Mouse (Mus musculus) spleen, postnatal 4 days (tissue): ENCODE data around the gene H6pd.
"Not testable (repeated sequence)": the region's sequence is repeated elsewhere in the genome, so short reads cannot be mapped to it uniquely, and the experiment has no call there.

ENCODE experiments used
- DNase-seq, 2 experiments: peaks; one replicate each; pipeline ENCODE4 v3.0.0; 2022; ENCODE audit warnings: low spot score in 2 of 2

Gene H6pd

DNA sequence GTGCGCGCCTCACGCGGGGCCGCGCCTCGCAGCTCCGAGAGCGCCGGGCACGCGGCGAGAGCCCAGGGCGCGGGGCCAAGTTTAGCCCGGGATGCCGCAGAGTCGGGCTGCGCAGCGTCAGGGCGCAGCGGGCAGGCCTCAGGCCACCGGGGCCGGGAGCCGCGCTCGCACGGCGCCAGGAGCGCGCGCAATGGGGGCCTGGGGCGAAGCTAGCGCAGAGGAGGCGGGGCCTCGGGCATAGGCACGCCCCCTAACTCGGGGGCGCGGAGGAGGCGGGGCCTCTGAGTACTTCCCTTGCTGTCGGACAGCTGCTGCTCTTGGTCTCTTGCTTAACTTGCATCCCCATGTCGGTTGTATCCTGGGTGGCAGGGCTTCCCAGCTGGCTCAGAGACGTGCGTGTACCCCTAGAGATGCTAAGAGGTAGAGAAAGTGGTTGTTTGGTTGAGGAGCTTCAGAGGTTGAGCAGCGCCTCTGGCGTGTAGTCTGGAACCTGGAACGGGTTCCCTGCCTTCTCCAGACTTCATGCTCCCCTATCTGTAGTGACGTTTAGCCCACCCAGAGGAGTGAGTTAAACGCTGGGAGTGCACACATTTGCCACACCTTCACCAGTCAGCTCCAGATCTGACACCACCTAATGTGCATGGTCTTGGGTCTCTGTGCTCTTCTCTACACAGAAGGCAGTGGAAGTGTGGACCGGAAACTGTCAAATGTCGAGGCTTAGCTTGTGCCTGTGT is at the start of gene H6pd:
H6pd (minus strand) TSS at position 171 of the 734 bp plus-strand sequence.
- DNase-seq, result peak; percentile 89 to 92

DNA sequence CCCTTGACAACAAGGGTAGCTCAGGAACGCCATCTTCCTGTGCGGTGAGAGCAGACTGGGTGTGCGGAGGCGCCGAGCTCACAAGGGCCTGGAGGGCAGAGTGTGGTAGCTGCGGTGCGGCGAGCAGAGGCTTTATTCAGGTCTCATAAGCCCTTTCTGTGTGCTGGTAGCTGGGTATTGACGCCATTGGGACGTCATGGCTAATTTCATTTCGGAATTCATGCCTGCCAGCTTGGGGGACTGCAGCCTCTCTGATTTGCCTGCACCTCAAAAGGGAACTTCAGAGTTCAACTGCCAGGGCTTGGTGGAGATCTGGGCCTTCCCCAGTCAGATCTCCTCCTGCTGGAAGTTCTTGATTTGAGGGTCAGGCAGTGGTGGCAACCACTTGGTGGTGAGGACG is 48.9 kb upstream of the H6pd start:
- no peak for DNase-seq

DNA sequence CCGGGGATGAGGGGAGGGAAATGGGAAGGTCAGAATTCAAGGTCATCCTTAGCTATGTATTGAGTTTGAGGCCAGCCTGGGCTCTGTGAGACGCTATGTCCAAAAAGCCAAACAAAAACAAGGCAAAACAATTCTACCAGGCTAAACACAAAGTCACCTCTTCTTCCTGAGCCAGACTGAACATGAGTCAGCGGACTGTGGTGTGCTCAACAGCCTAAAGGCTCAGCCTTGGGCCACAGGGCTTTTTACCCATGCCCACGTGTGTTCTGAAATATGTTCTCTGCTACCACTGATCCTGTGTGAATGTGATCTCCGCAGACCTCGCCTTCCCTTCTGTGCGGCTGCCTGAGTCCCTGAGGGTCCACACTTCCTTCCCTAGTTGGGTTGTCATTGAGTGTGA is 47.3 kb upstream of the H6pd start:
- no peak for DNase-seq

DNA sequence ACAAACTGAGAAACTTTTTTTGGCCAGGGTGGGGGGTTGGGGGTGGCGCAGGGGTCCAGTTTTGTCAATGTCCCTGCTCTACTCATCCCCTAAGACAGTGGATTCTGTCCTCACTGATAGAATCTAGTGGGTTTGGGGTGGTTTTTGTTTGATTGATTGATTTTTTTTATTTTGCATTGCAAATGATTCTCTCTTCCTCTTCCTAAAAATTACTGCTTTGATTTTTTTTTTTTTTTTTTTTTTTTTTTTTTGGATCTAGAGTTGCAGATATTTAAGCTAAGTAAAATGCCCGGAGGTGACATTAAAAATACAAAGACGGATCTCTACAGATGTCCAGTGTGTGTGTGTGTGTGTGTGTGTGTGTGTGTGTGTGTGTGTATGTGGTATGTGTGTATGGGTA is 43.6 kb upstream of the H6pd start:
- DNase-seq, result no peak

DNA sequence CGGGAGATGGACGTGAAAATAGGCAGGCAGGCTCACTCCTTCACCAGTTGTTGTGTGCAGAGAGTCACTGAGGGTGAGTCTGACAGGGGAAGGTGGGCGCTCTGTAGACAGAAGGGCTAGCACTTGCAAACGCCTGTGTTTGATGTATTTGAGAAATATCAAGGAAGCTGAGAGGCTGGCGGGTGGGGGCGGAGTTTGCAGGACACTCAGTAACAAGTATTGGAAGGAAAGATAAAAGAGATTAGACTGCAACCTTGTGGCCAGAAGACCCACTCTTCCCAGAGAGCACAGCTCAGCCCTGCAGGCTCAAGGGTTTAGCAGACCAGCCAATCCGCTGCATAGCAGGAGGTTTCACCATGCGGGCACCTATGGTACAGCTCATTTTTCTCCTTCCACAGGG is 42.7 kb upstream of the H6pd start:
- no peak for DNase-seq

DNA sequence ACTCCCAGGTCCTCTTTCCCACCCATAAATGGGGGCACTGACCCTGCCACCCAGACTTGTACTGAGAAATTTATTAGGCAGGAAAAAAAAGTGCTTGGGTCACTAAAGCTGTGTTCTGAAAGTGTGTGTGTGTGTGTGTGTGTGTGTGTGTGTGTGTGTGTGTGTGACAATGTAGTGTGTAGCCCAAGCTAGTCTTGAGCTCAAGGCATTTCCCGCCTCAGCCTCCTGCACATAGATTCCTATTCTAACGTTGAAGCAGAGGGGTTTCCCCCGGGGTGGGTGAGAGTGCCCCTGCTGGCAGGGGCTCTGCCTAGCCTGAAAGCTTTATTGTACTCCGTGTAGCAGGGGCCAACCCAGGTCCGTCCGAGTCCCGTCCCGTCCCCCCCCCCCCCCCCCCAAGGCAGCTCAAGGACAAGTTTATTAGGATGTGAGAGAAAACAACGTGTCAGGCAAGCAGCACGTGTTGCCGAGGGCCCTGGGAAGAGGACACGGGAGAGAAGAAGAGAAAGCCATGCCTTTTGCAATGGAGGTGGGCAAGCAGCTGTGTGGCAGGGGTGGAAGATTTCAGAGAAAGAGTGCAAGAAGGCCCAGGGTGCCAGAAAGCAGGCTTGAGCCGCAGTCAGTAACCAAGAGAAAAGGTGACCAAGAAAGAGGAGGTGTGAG is 40.9 kb upstream of the H6pd start:
- no peak for DNase-seq

DNA sequence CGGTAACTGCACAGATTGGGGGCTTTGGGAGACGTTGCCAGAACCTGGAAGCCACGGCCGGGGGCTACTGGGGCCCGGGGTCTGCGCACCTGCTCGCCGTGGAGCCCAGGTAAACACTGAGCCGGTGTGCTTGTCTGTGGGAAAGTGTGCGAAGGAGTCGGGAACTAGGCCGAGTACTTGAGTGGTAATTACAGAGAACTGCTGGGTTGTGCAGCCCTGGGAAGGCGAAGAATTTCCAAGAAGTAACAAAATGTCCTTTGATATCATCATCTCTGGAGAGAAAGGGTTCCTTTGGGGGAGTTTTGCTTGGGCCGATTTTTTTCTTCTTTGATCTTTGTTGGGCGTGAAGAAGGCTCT is 40.3 kb upstream of the H6pd start:
- DNase-seq, result no peak

DNA sequence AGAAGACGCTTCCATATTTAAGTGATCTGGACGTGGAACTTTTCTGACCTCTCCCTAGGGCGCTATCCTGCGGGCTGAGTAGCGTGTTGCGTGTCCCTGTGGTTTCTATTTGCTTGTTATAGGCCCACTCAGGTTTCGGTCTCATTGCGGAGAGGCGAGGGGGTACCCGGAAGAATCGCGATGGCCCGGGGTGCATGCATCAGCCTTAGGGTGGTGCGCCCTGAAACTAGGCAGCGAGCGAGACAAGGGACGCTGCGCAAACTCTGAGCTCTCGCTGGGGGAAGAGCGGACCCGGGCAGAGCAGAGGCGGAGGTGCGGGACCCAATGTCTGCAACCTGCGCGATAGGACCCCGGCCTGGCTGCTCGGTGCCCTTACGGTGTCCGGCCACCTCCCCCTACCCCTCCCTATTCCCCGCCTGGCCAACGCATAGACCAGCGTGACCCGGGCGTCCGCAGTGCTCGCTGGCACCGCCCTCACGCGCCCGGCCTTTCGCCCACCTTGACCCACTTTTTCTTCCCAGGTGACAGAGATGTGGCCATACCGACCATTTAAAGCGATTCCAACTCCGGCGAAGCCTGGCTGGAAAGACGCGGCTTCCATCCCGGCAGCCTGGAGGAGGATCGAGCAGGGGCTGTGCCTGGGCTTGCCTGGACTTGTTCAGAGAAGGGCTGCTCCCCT is 39.8 kb upstream of the H6pd start:
- DNase-seq, result no peak

DNA sequence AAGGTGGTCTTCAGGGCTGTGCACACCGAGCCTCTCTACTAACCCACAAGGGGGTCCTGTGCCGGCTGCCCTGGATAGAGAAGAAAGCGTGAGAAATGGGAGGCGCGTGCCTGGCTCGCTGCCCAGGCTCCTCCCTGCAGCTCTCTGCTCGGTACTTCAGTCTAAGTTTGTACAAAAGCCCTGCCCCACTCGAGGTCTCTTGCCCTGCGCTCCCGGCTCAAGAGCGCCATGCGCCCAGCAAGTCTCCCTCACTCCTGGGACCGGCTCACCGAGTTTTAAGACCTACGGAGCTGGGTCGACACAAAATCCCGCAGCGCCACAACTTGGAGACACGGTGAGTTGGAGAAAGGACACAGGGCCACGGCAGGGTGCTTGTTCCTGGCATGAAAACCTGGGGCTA is 39.2 kb upstream of the H6pd start:
- no peak for DNase-seq

DNA sequence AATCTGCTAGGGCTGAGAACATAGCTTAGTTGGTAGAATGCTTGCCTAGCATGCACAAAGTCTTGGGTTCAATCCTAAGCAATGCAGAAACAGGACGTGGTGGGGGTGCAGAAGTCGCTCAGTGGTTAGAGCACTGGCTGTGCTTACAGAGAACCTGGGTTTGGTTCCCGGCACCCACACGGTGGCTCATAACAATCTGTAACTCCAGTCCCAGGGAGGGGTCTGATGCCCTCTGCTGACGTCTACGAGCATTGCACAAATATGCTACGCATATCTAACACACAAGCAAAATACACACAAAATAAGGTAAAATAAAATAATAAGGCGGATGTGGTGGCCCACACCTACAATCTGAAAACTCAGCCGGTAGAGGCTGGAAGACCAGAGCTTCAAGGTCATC is 34.8 kb upstream of the H6pd start:
- no peak for DNase-seq

DNA sequence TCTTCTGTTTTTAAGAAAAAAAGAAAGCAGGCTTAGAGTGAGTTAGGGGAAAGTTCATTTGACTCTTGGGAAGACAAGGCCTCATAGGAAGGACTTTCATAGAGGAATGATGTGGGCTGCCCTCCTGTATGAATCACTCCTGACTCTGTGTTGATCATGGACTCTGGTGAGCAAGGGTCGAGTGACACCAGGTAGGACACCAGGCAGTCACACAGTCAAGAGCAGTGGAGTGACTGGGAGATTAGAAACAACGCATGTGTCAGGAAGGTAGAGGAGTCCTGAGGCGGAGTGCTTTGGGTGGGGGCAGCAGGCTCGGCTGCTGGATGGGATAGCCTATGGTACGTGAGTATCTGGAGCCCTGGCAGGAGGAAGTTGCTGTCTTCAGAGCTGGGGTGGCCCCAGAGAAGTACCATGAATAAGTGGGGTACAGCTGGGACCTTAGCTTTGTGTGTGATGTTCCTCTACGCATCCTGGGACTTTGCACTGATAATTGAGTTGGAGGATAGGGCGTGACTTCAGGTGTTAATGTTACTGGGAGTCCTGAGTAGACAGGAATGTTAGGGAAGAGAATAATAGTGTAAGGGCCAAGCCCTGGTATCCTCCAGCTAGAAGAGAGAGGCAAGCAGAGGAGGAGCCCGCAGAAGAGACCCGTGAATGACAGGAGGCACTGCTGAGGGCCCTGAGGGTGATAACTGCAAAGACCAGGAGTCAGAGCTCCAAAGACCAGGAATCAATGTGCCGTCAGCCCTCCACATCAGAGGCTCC is 32.7 kb upstream of the H6pd start:
- DNase-seq, result no peak

DNA sequence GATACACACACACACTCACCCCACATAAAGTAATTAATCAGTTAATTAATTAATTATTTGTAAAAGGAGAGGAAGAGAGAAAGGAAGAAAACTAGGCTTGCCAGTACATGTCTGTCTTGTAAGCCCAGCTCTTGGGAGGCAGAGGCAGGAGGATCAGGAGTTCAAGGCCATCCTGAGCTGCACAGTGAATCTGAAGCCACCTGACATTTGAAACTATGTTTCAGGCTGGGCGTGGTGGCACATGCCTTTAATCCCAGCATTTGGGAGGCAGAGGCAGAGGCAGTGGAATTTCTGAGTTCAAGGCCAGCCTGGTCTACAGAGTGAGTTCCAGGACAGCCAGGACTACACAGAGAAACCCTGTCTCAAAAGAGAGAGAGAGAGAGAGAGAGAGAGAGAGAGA is 32.0 kb upstream of the H6pd start:
- not testable (repeated sequence) for DNase-seq

DNA sequence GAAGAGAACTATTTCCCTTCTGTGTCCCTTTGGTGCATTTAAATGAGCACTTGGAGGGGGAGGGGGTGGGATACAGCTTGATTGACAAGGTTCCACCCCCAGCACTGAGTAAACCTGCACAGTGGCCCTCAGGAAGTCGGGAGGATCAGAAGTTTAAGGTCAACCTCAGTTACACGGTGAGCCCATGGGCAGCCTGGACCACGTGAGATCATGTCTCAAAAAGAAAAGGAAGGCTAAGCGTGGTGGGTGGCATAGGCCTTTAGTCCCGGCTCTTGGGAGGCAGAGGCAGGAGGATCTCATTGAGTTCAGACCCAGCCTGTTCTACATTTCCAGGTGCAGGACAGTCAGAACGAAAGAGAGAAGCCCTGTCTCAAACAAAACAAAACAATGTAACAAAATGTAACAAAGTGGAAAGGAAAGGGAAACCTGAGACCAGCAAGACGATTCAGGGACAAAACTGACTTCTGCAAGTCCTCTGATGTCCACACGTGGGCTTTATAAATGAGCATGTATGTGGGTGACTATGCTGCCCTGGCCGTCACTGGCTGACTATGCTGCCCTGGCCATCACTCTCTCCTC is 31.3 kb upstream of the H6pd start:
- DNase-seq, result no peak

DNA sequence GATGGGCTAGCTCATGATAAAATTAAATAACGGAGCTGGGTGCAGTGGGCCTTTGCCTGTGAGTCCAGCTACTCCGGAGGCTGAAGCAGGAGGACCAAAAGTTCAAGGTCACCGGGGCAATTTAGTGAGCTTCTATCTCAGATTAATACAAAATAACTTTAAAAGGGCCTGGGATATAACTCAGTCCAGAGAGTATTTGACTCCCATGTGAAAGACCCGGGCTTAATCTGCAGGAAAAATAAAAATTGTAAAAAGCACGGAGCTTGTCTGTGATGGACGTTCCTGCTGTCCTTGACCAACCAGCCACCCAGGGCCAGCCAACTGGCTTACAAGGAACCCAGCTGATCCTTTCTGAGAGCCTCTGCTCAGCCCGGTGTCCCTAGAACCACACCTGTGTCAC is 29.7 kb upstream of the H6pd start:
- no peak for DNase-seq

DNA sequence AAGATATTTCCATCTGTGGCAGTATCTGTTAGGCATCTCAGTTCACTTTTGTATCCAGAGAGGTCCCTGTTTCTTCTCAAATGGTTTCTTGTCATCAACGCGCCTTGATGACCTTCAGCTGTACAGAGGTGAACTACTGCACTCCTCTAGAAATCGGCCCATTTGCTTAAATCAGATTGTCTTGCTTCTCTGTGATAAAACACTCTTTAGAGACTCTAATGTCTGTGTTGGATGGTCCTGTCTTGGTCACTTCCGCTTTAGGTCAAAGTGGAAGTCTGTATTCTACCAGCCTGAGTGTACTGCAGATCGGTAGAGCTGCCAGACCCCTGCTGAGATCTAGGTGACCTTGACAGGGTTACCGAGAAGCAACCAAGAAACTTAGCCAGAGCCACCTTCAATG is 27.3 kb upstream of the H6pd start:
- no peak for DNase-seq

DNA sequence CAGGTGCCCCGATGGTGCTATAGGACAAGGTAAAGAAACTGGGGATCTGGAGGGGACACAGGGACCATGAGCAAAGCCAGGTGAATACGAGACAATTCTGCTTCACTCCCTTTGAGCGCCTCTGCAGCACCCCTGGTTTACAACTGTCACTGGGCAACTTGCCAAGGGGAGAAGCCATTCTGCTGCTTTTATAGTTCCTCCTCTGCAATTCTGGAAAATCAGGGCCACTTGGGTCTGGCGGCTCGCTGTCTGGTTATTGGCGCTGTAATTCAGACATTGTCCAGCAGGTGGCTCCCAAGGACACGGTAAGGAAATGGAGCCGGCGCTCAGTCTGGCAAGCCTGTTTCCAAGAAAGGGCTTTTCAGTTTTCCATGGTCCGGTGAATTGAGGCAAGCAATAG is 26.5 kb upstream of the H6pd start:
- DNase-seq, result peak; percentile 75 to 93

DNA sequence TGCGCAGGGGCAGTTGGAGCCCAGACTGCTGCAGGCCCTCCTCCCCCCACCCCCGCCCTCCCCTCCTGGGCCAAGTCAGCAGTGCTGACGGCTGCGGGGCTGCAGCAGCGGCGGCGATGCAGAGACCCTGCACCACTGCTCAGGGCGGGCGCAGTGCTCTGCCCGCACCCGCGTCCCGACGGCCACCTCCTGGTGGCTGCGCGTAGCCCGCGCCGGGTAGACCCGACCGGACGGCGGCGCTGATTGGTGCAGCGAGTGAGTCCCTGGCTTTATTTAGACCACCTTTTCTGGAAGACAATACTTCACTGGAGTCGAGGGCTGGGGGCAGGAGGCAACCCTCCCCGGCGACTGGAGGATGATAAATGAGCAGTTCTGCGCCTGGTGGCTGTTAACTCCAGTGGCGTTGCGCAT is 24.4 kb upstream of the H6pd start:
- no peak for DNase-seq

DNA sequence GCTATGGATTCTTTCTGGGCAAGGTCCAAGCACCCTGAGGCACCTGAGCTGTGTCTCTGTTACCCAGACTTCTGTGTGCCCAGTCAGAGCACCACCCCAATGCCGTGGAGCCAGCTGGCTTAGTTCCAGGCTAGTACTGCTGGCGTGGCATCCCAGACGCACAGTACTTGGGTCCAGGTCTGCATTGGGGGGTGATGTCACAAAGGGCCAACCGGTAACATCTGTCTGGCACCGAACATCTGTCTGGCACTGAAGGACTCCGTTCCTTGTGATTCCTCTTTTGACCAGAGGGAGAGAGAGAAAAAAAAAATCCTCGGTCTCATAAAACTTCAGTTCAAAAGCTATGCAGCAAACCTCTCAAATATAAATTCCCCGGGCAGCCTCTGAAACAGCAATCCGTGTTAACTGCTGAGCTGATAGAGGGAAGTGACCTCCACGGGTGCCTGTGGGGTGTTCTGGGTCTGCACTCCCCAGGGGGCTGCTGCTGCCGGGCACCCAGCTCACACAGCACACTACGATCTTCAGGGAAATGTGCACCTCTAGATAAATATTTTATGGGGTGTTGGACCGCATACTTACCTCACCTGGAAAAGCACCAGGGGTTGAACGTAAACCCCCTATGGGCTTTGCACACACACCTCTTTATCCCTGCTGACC is 22.5 kb upstream of the H6pd start:
- DNase-seq, result no peak

DNA sequence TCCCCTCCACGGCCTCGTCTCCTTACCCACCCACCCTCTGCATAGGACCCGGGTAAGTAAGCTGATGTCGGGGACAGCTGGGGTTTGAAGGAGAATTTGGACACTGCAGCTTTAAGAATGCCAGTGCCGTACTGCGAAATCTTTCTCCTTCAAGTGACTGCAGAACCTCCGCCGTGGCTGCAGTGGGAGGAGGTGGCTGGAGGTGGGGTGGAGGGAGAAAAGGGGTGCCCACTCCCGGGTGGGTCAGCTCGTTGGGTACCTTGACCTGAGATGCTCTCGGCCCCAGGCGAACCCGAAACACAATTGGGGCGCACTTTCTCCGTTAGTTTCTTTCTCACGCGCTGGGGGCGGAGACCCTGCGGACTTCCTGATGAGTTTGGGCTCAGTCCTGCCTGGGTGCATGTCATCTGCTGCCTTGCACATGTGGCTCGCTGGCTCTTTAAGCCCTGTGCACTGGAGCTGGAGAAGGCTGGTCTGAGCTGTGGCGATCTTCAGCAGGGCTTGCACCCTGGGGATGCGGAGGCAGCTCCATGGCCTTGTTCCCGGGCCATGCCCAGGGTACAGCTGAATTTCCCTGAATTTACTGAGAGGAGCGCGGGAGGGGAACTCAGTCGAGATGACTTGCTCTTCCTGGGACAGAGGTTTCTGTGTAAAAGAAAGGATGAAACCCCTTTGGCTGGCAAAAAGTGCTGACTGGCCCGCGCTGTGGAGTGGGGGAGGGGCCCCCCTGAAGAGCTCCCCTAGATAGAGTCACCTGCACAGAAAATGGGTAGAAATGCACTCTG is 21.8 kb upstream of the H6pd start:
- no peak for DNase-seq

DNA sequence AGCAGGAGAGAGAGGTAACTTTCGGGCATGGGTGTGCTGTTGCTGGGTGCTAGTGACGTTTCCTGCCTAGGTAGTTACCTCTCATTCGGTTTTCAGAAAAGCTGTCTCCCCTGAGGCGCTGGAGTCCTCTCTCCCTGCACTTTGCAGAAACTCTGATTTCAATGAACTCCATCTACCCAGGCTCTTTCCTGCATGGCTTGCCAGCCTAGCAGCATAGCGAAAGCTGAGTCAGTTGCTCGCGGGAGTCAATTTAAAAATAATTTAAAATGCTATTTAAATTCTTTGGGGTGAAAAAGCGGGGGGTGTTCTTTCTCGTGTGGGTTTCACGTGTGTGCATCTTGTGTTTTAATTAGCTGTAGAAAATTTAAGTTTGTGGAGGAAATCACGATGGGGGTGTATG is 21.1 kb upstream of the H6pd start:
- DNase-seq, result no peak

DNA sequence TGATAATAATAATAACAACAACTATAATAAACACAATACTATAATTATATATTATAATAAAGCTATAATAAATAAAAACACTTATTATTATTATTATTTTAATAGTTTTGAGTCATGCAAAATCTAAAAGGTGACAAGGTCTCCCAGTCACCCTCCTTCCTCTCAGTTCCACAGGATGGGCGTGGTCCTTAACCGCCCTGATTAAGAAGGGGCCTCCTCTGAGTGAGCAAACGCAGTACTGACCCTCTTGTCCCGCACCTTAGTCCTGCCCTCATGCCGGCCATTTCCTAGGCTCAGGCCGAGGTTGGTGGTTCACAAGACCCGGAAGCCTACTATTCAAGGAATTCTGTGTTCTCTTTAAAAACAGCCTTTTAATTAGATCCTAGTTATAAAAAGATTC is 14.7 kb upstream of the H6pd start:
- no peak for DNase-seq
